Mouse (Mus musculus) kidney, embryonic 16.5 days (tissue): ENCODE data around the gene Rai14. TPM values are rescaled to one million over a fixed set of nuclear protein-coding genes. Genes with fewer than 3 reads are reported as not detected.

Experiments used
- ATAC-seq: fragments of 200-750 bp; cut with Nextera tagmentation; 2 replicates; pipeline ENCODE4 v1.8.0; 2017; ENCODE audit warnings: moderate TSS enrichment; ENCODE audit not compliant: low FRiP score, low TSS enrichment
- H3K27ac ChIP-seq: fragments of 300-500 bp; sonication (generic); 2 replicates; pipeline ENCODE4 v1.5.1; 2014; ENCODE audit warnings: low read length
- H3K27me3 ChIP-seq: fragments of 300-500 bp; sonication (generic); 2 replicates; pipeline ENCODE4 v1.6.1; 2014; ENCODE audit warnings: low read length, control low read depth, mixed read lengths; ENCODE audit not compliant: insufficient read depth
- H3K36me3 ChIP-seq: fragments of 300-500 bp; sonication (generic); 2 replicates; pipeline ENCODE4 v1.6.1; 2014; ENCODE audit warnings: low read length, control low read depth, mixed read lengths; ENCODE audit not compliant: insufficient read depth
- H3K4me1 ChIP-seq: fragments of 300-500 bp; sonication (generic); 2 replicates; pipeline ENCODE4 v1.6.1; 2014; ENCODE audit warnings: low read length, control low read depth, mixed read lengths; ENCODE audit not compliant: insufficient read depth
- H3K4me2 ChIP-seq: fragments of 300-500 bp; sonication (generic); replicated peaks from 2 replicates; pipeline ENCODE4 v1.6.1; 2014; ENCODE audit warnings: low read depth, low read length
- H3K4me3 ChIP-seq: fragments of 300-500 bp; sonication (generic); 2 replicates; pipeline ENCODE4 v1.5.1; 2014; ENCODE audit warnings: mild to moderate bottlenecking, low read length
- H3K9ac ChIP-seq: fragments of 300-500 bp; sonication (generic); replicated peaks from 2 replicates; pipeline ENCODE4 v1.6.1; 2014; ENCODE audit warnings: low read length
- H3K9me3 ChIP-seq: fragments of 300-500 bp; sonication (generic); 2 replicates; pipeline ENCODE4 v1.6.1; 2016; ENCODE audit warnings: low read length, control low read depth
- WGBS: fragments of 180-500 bp; shearing (Covaris S2); extraction: QIAGEN DNeasy Blood & Tissue Kit; methylation state at CpG from one replicate; pipeline ENCODE4 v1.1.7; 2014; 5-methylcytosine and 5-hydroxymethylcytosine counted together
- polyA plus RNA-seq: library from polyadenylated mRNA; unstranded; fragments of >200 nt; fragmentation: Nextera tagmentation; extraction: Ambion mirVana; gene quantifications from 2 replicates; pipeline ENCODE4 v1.2.1, GENCODE M21; 2015

Gene Rai14
- polyA plus RNA-seq, 1 experiment from 2014 or later, result 60.6 TPM

GRCm38 (mm10) chr15:10685692-10686430 is 28.6 kb downstream of the Rai14 start:
- 0 out of 2 replicates have a peak, but pooled peaks have one; percentile 50 for ATAC-seq
- Histone ChIP-seq H3K4me1 (peaks cover 40% of the 10 kb centered on the region), H3K4me3 (no peak overlapping the region), H3K27me3 (no peaks in the 10 kb centered on the region), H3K9me3 (no peaks in the 10 kb centered on the region), H3K36me3 (peaks cover 26% of the 10 kb centered on the region), H3K4me2 (no peak overlapping the region), H3K27ac (peak overlapping the region; percentile 56; the same call in 1 of the 2 replicates), H3K9ac (no peak overlapping the region)
- WGBS, result 62% methylated on average over 14 of the region's 14 CpGs

DNA sequence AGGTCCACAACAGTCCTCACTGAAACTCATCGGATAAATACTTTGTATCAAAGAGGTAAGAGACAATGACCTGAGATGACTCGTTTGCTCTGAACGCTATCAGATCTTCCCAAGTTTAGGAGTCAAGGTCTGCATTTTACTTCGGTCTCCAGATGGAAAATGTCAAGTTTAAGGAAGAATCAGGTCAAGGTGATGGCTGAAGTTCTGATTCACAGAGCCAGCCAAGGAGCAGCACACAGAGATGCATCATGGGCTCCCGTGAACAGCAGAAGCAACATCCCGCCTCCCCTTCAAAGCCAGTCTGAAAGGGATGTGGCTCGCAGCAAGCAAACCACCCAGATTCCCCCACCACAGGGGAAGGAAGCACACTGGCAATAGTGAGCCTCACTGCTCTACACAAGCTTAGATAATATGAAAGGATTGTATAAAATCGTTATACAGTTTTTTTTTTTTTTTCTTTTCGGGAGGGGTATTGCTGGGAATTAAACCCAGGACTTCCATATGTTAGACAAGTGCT is 30.7 kb downstream of the Rai14 start:
- 90% methylated on average over 9 of the region's 9 CpGs for WGBS
- ATAC-seq, result no peak
- Histone ChIP-seq H3K9ac (no peak overlapping the region), H3K4me3 (no peak overlapping the region), H3K27ac (no peak overlapping the region), H3K36me3 (peaks cover 14% of the 10 kb centered on the region; the same call in 1 of the 2 replicates), H3K4me2 (no peak overlapping the region), H3K4me1 (peaks cover 35% of the 10 kb centered on the region), H3K9me3 (no peaks in the 10 kb centered on the region), H3K27me3 (no peaks in the 10 kb centered on the region)

DNA sequence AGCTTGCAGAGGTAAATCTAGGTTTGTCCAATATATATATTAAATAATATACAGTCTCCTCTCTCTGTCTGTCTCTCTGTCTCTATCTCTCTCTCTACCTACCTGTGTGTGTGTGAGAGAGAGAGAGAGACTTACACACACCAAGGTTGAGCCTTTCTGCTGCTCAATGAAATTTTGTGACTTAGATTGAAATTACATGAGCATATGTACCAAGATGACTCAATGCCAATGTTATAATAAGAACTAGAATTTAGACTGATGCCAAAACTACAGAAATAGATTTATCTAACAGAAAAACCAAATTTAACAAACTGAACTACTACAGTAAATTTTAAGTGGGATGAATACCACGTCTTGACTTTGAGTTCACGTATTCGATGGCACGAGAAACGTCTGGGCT is 33.9 kb downstream of the Rai14 start:
- H3K9me3 ChIP-seq, result no peaks in the 10 kb centered on the region
- H3K36me3 ChIP-seq, result no peaks in the 10 kb centered on the region
- ATAC-seq, result no peak
- WGBS, result 77% methylated on average over 5 of the region's 5 CpGs
- no peak overlapping the region for H3K4me2 ChIP-seq
- H3K4me3 ChIP-seq, result no peak overlapping the region
- H3K4me1 ChIP-seq, result peaks cover 13% of the 10 kb centered on the region
- H3K27ac ChIP-seq, result no peak overlapping the region
- H3K27me3 ChIP-seq, result no peaks in the 10 kb centered on the region
- no peak overlapping the region for H3K9ac ChIP-seq

- no peaks in the 10 kb centered on the region for H3K27me3 ChIP-seq
- no peak overlapping the region for H3K9ac ChIP-seq
- peaks cover 10% of the 10 kb centered on the region for H3K4me1 ChIP-seq
- 0 out of 2 replicates have a peak, but pooled peaks have one; percentile 8 for ATAC-seq
- WGBS, result 53% methylated on average over 4 of the region's 4 CpGs
- no peaks in the 10 kb centered on the region for H3K9me3 ChIP-seq
- no peaks in the 10 kb centered on the region for H3K36me3 ChIP-seq
- H3K4me2 ChIP-seq, result no peak overlapping the region
- no peak overlapping the region for H3K27ac ChIP-seq
- H3K4me3 ChIP-seq, result no peak overlapping the region
These were observed 34.9 kb downstream of the Rai14 start for GRCm38 (mm10) chr15:10679571-10679970.

DNA sequence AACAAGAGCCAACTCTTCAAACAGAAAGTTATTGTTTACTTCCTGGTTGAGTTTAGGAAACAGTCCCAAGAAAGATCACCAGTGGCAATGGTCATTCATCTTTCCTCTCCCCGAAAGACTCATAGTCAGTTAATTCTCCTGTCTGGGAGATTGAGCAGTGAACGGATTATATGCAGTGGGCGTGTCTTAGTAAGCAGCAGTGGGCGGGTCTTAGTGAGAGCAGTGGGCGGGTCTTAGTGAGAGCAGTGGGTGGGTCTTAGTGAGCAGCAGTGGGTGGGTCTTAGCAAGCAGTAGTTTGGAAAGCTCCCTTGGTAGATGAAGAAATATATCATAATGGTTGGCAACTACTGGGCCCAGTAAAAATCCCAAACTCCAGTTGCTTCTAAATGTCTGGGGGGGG is 38.6 kb downstream of the Rai14 start:
- H3K9me3 ChIP-seq, result no peaks in the 10 kb centered on the region
- H3K27ac ChIP-seq, result no peak overlapping the region
- no peak overlapping the region for H3K4me2 ChIP-seq
- no peaks in the 10 kb centered on the region for H3K27me3 ChIP-seq
- ATAC-seq, result no peak
- no peak overlapping the region for H3K9ac ChIP-seq
- H3K4me1 ChIP-seq, result peaks cover 28% of the 10 kb centered on the region
- WGBS, result 78% methylated on average over 5 of the region's 5 CpGs
- H3K4me3 ChIP-seq, result no peak overlapping the region
- H3K36me3 ChIP-seq, result no peaks in the 10 kb centered on the region

DNA sequence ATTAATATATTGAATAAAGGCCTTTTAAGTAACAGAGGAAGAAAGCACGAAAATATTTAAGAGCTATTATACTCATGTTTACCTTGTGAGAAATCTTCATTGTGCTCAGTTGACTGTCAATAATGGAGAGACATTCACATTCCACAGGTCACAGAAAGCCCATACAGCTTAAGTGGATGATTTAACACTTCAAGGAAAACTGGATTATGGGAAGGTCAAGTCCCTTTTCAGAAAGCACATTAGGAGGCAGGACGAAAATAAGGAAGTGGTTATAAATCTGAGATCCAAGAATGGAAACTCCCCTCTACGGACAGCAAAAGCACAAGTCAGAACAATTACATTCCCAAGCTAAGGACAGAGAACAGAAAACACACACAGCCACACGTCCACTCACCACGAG is 41.5 kb downstream of the Rai14 start:
- peak; percentile 41; the same call in 1 of the 2 replicates for ATAC-seq
- Histone ChIP-seq H3K4me3 (no peak overlapping the region), H3K9ac (0 out of 2 replicates have a peak overlapping the region, but pooled peaks have one; percentile 19), H3K4me2 (0 out of 2 replicates have a peak overlapping the region, but pooled peaks have one; percentile 6), H3K4me1 (peaks cover 35% of the 10 kb centered on the region), H3K27me3 (no peaks in the 10 kb centered on the region), H3K27ac (peak overlapping the region; percentile 83), H3K36me3 (no peaks in the 10 kb centered on the region), H3K9me3 (no peaks in the 10 kb centered on the region)
- 23% methylated on average over 5 of the region's 5 CpGs for WGBS

DNA sequence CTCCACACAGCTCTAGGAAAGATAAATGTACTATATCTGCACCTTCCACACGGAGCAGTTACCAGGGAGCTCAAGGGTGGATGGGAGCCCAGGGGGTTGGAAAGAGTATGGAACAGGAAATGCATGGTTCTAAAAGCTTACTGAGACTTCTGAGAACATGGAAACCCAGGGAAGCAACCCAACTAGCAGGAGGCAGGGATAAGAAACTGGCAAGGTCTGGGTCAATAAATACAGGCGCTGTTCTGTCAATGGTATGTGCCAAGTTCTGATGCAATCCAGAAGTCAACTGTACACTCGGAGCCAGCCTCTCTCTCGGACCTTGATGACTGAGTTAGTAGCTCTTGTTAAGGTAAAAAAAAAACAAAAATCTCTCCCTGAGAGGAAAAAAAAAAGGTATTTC is 42.6 kb downstream of the Rai14 start:
- H3K9ac ChIP-seq, result no peak overlapping the region
- H3K27me3 ChIP-seq, result no peaks in the 10 kb centered on the region
- 77% methylated on average over 4 of the region's 4 CpGs for WGBS
- peaks cover 45% of the 10 kb centered on the region for H3K4me1 ChIP-seq
- H3K27ac ChIP-seq, result no peak overlapping the region; the same call in 1 of the 2 replicates
- H3K9me3 ChIP-seq, result no peaks in the 10 kb centered on the region
- H3K36me3 ChIP-seq, result no peaks in the 10 kb centered on the region
- H3K4me3 ChIP-seq, result no peak overlapping the region
- H3K4me2 ChIP-seq, result no peak overlapping the region
- no peak for ATAC-seq

DNA sequence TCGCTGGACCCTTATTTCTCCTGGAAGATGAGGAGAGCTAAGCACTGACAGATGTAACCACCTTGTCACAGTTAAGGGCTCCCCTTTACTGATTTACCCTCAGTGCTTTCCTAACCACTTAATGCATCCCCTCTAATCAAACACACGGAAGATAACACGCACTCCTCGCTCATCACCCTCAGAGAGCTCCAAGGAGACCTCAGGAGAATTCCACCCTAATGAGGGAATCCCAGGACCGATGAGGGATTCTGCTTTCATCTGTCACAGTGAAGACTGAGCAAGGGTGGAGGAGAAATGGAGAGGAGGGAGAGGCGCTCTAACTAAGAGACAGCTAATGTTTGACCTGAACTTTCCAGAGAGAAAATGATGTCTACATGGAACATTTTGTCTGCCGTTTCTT is 44.3 kb downstream of the Rai14 start:
- Histone ChIP-seq H3K27me3 (no peaks in the 10 kb centered on the region), H3K9me3 (no peaks in the 10 kb centered on the region), H3K9ac (no peak overlapping the region), H3K36me3 (no peaks in the 10 kb centered on the region), H3K4me1 (peaks cover 48% of the 10 kb centered on the region), H3K4me2 (no peak overlapping the region), H3K27ac (no peak overlapping the region), H3K4me3 (no peak overlapping the region)
- 75% methylated on average over 7 of the region's 7 CpGs for WGBS
- no peak for ATAC-seq

DNA sequence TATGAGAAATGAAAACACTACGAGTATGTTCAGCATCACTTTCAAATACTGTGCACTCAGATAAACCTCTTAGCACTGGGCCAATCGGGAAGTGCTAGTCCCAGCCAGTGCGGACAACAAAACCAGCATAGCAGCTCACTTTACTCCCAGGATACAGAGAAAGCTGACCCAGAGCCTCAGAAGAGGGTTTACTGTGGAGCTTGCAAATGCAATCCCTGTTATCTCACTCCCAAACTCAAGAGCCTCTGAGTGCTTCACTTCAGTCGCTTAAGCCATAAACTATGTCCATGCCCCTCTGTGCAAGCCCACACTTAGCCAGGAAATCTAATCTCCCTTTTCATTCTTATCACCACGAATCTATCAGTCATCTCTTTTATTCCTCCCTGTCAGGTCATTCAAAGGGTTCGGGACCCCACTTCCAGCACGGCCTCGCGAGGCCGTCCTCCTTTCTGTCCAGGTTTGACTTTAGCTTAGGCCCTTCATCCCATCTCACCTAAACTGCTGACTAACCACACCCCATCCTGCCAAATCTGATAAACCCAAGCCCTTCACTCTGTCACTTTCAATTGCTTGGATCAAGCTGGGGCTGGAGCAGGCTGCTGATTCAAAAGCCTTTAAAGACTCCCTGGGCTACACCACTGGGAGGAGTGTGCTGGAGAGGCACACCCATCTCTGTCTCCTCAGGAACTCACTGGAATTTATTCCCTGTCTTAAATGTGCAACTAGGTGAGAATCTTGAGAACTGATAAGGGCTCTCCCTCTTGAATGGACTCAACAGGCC is 46.1 kb downstream of the Rai14 start:
- Histone ChIP-seq H3K27me3 (no peaks in the 10 kb centered on the region), H3K36me3 (no peaks in the 10 kb centered on the region), H3K27ac (peak overlapping the region; percentile 47), H3K4me3 (no peak overlapping the region), H3K4me2 (no peak overlapping the region), H3K4me1 (peaks cover 52% of the 10 kb centered on the region), H3K9me3 (no peaks in the 10 kb centered on the region), H3K9ac (0 out of 2 replicates have a peak overlapping the region, but pooled peaks have one; percentile 11)
- no peak for ATAC-seq
- WGBS, result 34% methylated on average over 10 of the region's 10 CpGs
